Mouse (Mus musculus) megakaryocyte, embryonic 14.5 days (primary cell): ENCODE data around the gene Kcnip4.

Experiments used
- FLI1 ChIP-seq: IDR thresholded peaks from 2 replicates; pipeline ENCODE4 v1.6.1; 2012; ENCODE audit warnings: low read length, inconsistent platforms, mixed read lengths
- GATA1 ChIP-seq: IDR thresholded peaks from 3 replicates; pipeline ENCODE4 v1.6.1; 2012; ENCODE audit warnings: mixed read lengths, low read length, inconsistent platforms, borderline replicate concordance

DNA sequence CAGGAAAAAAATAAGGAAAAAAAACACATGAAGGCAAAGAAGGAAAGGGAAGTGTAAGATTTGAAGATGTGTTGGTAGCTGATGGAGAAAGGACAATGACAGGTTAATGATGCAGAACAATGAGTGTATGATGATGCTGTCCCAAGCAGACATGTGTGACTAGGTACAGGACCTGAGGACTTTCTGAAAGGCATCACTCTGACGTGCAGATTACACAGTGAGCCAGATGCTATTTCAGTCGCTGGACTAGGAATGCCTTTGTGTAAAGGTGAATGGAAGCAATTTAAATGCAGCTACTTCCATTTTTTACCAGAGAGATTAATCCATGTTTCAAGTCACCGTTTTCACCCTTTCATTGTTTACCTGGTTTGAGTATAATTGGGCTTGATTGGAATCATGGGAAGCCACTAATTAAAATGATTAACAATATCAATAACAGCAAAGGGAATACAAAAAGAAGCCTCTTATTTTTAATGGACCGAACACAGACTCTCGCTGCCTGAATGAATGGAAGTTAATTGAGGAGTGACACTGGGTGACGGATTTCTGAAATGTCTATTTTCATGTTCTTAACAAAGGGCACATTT lies 483.4 kb downstream of the Kcnip4 start:
- TF ChIP-seq FLI1 (no peak), GATA1 (no peak)
